Mouse (Mus musculus): ENCODE measurements around the gene Caly. TPM values are rescaled to one million over a fixed set of nuclear protein-coding genes. Genes with fewer than 3 reads are reported as not detected.

Caly gene
- total and polyA plus RNA-seq, 2 experiments from 2014 or later = 0.70 to 1.9 TPM

DNA sequence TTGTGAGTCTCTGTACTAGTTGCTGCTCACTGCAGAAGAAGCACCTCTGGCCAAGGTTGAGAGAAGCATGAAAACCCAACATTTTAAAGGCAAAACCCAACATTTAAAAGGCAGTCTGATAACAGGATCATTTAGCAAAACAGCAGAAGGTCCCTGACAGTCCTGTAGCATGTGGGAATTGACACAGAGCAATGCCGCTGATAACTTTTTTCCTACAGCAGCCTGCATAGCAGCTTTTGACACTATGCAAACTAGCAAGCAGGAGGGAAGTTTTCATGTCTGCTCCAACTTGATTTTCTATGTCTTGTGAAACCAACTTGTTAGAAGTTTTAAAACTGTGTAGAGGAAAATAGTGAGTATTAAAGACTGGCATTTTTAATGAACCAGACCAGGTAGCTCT, 42.0 kb upstream of the Caly start:
- Histone ChIP-seq H3K9me3 (replicated peaks; ENCODE audit: control insufficient read depth, low read length) (no peaks in the 10 kb centered on the region), H3K27me3 (ENCODE audit: control insufficient read depth, insufficient read depth, low read length) (no peaks in the 10 kb centered on the region), H3K36me3 (replicated peaks; ENCODE audit: control insufficient read depth, insufficient read depth, low read length) (no peaks in the 10 kb centered on the region), H3K9ac (replicated peaks; ENCODE audit: low read depth, low read length) (no peak overlapping the region), H3K4me3 (ENCODE audit: low read depth, low read length) (no peak overlapping the region), H3K27ac (ENCODE audit: low read depth) (no peak overlapping the region), H3K4me2 (ENCODE audit: low read depth, low read length) (no peak overlapping the region), H3K4me1 (ENCODE audit: control insufficient read depth, insufficient read depth) (peaks cover 6% of the 10 kb centered on the region; the same call in 1 of the 2 replicates)
- 76% methylated on average over 1 of the region's 1 CpGs for WGBS
- TF ChIP-seq CTCF (IDR thresholded peaks at IDR 0.05; ENCODE audit: low read depth) (no peak), EP300 (IDR thresholded peaks at IDR 0.05; ENCODE audit: low read depth) (no peak)
- ATAC-seq (ENCODE audit: insufficient read depth, low read depth) (no peak), DNase-seq (ENCODE audit: low spot score) (no peak)

GRCm38 (mm10) chr7:140122765-140123164, 40.4 kb upstream of the Caly start:
- Histone ChIP-seq H3K36me3 (replicated peaks; ENCODE audit: control insufficient read depth, insufficient read depth, low read length) (no peaks in the 10 kb centered on the region), H3K27me3 (ENCODE audit: control insufficient read depth, insufficient read depth, low read length) (no peaks in the 10 kb centered on the region), H3K9me3 (replicated peaks; ENCODE audit: control insufficient read depth, low read length) (no peaks in the 10 kb centered on the region), H3K4me3 (ENCODE audit: low read depth, low read length) (no peak overlapping the region), H3K4me1 (ENCODE audit: control insufficient read depth, insufficient read depth) (peaks cover 6% of the 10 kb centered on the region; the same call in 1 of the 2 replicates), H3K9ac (replicated peaks; ENCODE audit: low read depth, low read length) (no peak overlapping the region), H3K4me2 (ENCODE audit: low read depth, low read length) (no peak overlapping the region), H3K27ac (ENCODE audit: low read depth) (no peak overlapping the region)
- DNase-seq (ENCODE audit: low spot score) (no peak), ATAC-seq (ENCODE audit: insufficient read depth, low read depth) (no peak)
- 20% methylated on average over 4 of the region's 4 CpGs for WGBS
- no peak for TF ChIP-seq CTCF (IDR thresholded peaks at IDR 0.05; ENCODE audit: low read depth)
- no peak for TF ChIP-seq EP300 (IDR thresholded peaks at IDR 0.05; ENCODE audit: low read depth)

GRCm38 (mm10) chr7:140121338-140121910, 39.1 kb upstream of the Caly start:
- no peaks in the 10 kb centered on the region for H3K9me3 ChIP-seq (replicated peaks; ENCODE audit: control insufficient read depth, low read length)
- 68% methylated on average over 13 of the region's 13 CpGs for WGBS

GRCm38 (mm10) chr7:140120484-140120883, 38.1 kb upstream of the Caly start:
- no peak for TF ChIP-seq EP300 (IDR thresholded peaks at IDR 0.05; ENCODE audit: low read depth)
- TF ChIP-seq CTCF (IDR thresholded peaks at IDR 0.05; ENCODE audit: low read depth) = no peak
- Histone ChIP-seq H3K4me1 (ENCODE audit: control insufficient read depth, insufficient read depth) (peaks cover 10% of the 10 kb centered on the region; the same call in 1 of the 2 replicates), H3K4me2 (ENCODE audit: low read depth, low read length) (no peak overlapping the region), H3K36me3 (replicated peaks; ENCODE audit: control insufficient read depth, insufficient read depth, low read length) (no peaks in the 10 kb centered on the region), H3K27ac (ENCODE audit: low read depth) (no peak overlapping the region), H3K4me3 (ENCODE audit: low read depth, low read length) (no peak overlapping the region), H3K9me3 (replicated peaks; ENCODE audit: control insufficient read depth, low read length) (no peaks in the 10 kb centered on the region), H3K9ac (replicated peaks; ENCODE audit: low read depth, low read length) (no peak overlapping the region), H3K27me3 (ENCODE audit: control insufficient read depth, insufficient read depth, low read length) (no peaks in the 10 kb centered on the region)
- DNase-seq (ENCODE audit: low spot score) = no peak
- no peak for ATAC-seq (ENCODE audit: insufficient read depth, low read depth)
- WGBS = 79% methylated on average over 2 of the region's 2 CpGs

More at GRCm38 (mm10) chr7:140121338-140121910, 39.1 kb upstream of the Caly start:
- Histone ChIP-seq H3K27me3 (ENCODE audit: control insufficient read depth, insufficient read depth, low read length) (no peaks in the 10 kb centered on the region), H3K4me3 (ENCODE audit: low read depth, low read length) (no peak overlapping the region), H3K4me2 (ENCODE audit: low read depth, low read length) (no peak overlapping the region), H3K36me3 (replicated peaks; ENCODE audit: control insufficient read depth, insufficient read depth, low read length) (no peaks in the 10 kb centered on the region), H3K9ac (replicated peaks; ENCODE audit: low read depth, low read length) (no peak overlapping the region), H3K4me1 (ENCODE audit: control insufficient read depth, insufficient read depth) (peaks cover 10% of the 10 kb centered on the region; the same call in 1 of the 2 replicates), H3K27ac (ENCODE audit: low read depth) (no peak overlapping the region)
- TF ChIP-seq EP300 (IDR thresholded peaks at IDR 0.05; ENCODE audit: low read depth) (no peak), CTCF (IDR thresholded peaks at IDR 0.05; ENCODE audit: low read depth) (no peak)
- DNase-seq (ENCODE audit: low spot score) = no peak
- no peak for ATAC-seq (ENCODE audit: insufficient read depth, low read depth)

- 3% methylated on average over 28 of the region's 28 CpGs for WGBS
- ATAC-seq (ENCODE audit: insufficient read depth, low read depth) (peak; percentile 96), DNase-seq (ENCODE audit: low spot score) (peak; percentile 95)
- Histone ChIP-seq H3K27me3 (ENCODE audit: control insufficient read depth, insufficient read depth, low read length) (no peaks in the 10 kb centered on the region), H3K36me3 (replicated peaks; ENCODE audit: control insufficient read depth, insufficient read depth, low read length) (peaks cover 16% of the 10 kb centered on the region), H3K4me2 (ENCODE audit: low read depth, low read length) (peak within 1 kb of the TSS; percentile 68), H3K9ac (replicated peaks; ENCODE audit: low read depth, low read length) (peak within 1 kb of the TSS; percentile 60), H3K27ac (ENCODE audit: low read depth) (peak within 1 kb of the TSS; percentile 92), H3K9me3 (replicated peaks; ENCODE audit: control insufficient read depth, low read length) (no peaks in the 10 kb centered on the region), H3K4me3 (ENCODE audit: low read depth, low read length) (peak within 1 kb of the TSS; percentile 71), H3K4me1 (ENCODE audit: control insufficient read depth, insufficient read depth) (peaks cover 4% of the 10 kb centered on the region; the same call in 1 of the 2 replicates)
- TF ChIP-seq CTCF (IDR thresholded peaks at IDR 0.05; ENCODE audit: low read depth) (no peak), EP300 (IDR thresholded peaks at IDR 0.05; ENCODE audit: low read depth) (0 out of 2 replicates have a peak, but pooled peaks have one; percentile 19)
Observed at GRCm38 (mm10) chr7:140116329-140117054, 34.1 kb upstream of the Caly start, which contains the start of gene Echs1. TSS of gene Echs1 (minus strand) at chr7:140116476.

Data from heart, postnatal 0 days (tissue).